Mouse (Mus musculus): ENCODE measurements around the gene Tmem214. TPM values are rescaled to one million over a fixed set of nuclear protein-coding genes. Genes with fewer than 3 reads are reported as not detected.
A peak's percentile ranks its signal among the peaks of the same experiment; 100 is the strongest.

Tmem214 gene
- polyA plus RNA-seq, 1 experiment from 2014 or later: 93.2 TPM

DNA sequence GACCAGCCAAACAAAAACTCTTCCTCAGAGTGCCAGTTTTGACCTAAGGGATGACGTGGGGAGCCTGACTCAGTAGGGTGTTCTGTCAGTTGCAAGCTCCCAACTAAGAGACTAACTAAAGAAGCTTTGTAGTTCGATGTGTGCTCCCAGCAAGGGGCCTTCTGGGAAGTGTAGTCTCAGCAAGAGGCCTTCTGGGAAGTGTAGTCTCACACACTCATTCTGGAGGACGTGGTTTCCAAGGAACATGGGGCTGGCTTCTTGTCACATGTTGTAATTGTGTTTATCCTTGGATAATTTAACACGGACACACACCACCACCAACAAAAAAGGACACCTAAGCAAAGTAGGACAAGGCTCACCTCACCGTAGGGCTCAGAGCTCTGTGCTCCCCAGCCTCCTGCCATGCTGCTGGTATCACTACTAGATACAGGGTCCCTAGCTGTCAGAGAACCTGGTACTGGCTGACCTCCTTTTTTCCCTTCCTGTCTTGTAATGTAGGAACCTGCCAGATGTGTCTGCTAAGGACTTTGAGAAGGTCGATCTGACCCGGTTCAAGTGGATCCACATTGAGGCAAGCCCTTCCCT, 60.2 kb downstream of the Tmem214 start:
- 41% methylated on average over 7 of the region's 7 CpGs for WGBS
- no peak overlapping the region for H3K4me3 ChIP-seq (replicated peaks)
- peak overlapping the region; percentile 41 for H3K4me2 ChIP-seq
- no peaks in the 10 kb centered on the region for H3K9me3 ChIP-seq (replicated peaks)
- peaks cover 5% of the 10 kb centered on the region for H3K4me1 ChIP-seq
- no peak overlapping the region for H3K27ac ChIP-seq
- no peak for ATAC-seq (replicated peaks; ENCODE audit: low FRiP score)
- H3K36me3 ChIP-seq: 0 out of 2 replicates have a peak, but pooled peaks cover 6% of the 10 kb centered on the region
- H3K9ac ChIP-seq: no peak overlapping the region
- H3K27me3 ChIP-seq: no peaks in the 10 kb centered on the region

Other genes with a start within 250 kb of the Tmem214 start
- gene Slc35f6, start 220.1 kb upstream of the Tmem214 start, polyA plus RNA-seq (2015; fragmentation: Nextera tagmentation; extraction: Ambion mirVana): 25.7 and 27.1 TPM in 2 replicates
- gene Cenpa, start 201.2 kb upstream of the Tmem214 start, polyA plus RNA-seq (2015; fragmentation: Nextera tagmentation; extraction: Ambion mirVana): 298 and 308 TPM in 2 replicates
- 6.8 and 7.7 TPM in 2 replicates for gene Dpysl5, start 156.4 kb upstream of the Tmem214 start, polyA plus RNA-seq (2015; fragmentation: Nextera tagmentation; extraction: Ambion mirVana)
- 22.4 and 23.6 TPM in 2 replicates for gene Mapre3, start 53.4 kb upstream of the Tmem214 start, polyA plus RNA-seq (2015; fragmentation: Nextera tagmentation; extraction: Ambion mirVana)
- 20.6 and 25.9 TPM in 2 replicates for gene Agbl5, start 20.7 kb downstream of the Tmem214 start, polyA plus RNA-seq (2015; fragmentation: Nextera tagmentation; extraction: Ambion mirVana)
- gene Ost4, start 39.8 kb downstream of the Tmem214 start, polyA plus RNA-seq (2015; fragmentation: Nextera tagmentation; extraction: Ambion mirVana): 491 and 504 TPM in 2 replicates
- gene Emilin1, start 45.4 kb downstream of the Tmem214 start, polyA plus RNA-seq (2015; fragmentation: Nextera tagmentation; extraction: Ambion mirVana): 258 and 306 TPM in 2 replicates
- gene Khk, start 53.4 kb downstream of the Tmem214 start, polyA plus RNA-seq (2015; fragmentation: Nextera tagmentation; extraction: Ambion mirVana): 29.3 and 29.7 TPM in 2 replicates
- 12.5 and 17.4 TPM in 2 replicates for gene Cgref1, start 77.6 kb downstream of the Tmem214 start, polyA plus RNA-seq (2015; fragmentation: Nextera tagmentation; extraction: Ambion mirVana)
- gene Preb, start 92.3 kb downstream of the Tmem214 start, polyA plus RNA-seq (2015; fragmentation: Nextera tagmentation; extraction: Ambion mirVana): 146 and 151 TPM in 2 replicates
- 1.6 and 1.8 TPM in 2 replicates for gene Tcf23, start 100.7 kb downstream of the Tmem214 start, polyA plus RNA-seq (2015; fragmentation: Nextera tagmentation; extraction: Ambion mirVana)
- gene Atraid, start 180.3 kb downstream of the Tmem214 start, polyA plus RNA-seq (2015; fragmentation: Nextera tagmentation; extraction: Ambion mirVana): 145 and 149 TPM in 2 replicates
- gene Slc5a6, start 180.9 kb downstream of the Tmem214 start, polyA plus RNA-seq (2015; fragmentation: Nextera tagmentation; extraction: Ambion mirVana): 10.4 and 11.8 TPM in 2 replicates
- gene Cad, start 186.8 kb downstream of the Tmem214 start, polyA plus RNA-seq (2015; fragmentation: Nextera tagmentation; extraction: Ambion mirVana): 32.5 and 36.2 TPM in 2 replicates
- gene Dnajc5g, start 238.3 kb downstream of the Tmem214 start, polyA plus RNA-seq (2015; fragmentation: Nextera tagmentation; extraction: Ambion mirVana): not detected in 2 replicates
- 2.8 and 3.1 TPM in 2 replicates for gene Slc30a3, start 240.2 kb downstream of the Tmem214 start, polyA plus RNA-seq (2015; fragmentation: Nextera tagmentation; extraction: Ambion mirVana)
- 1.2 and 1.6 TPM in 2 replicates for gene Trim54, start 248.7 kb downstream of the Tmem214 start, polyA plus RNA-seq (2015; fragmentation: Nextera tagmentation; extraction: Ambion mirVana)

Measured in kidney, embryonic 15.5 days (tissue).